Mouse (Mus musculus) heart, embryonic 13.5 days (tissue): ENCODE results near the gene Rrn3. TPM values are rescaled to one million over a fixed set of nuclear protein-coding genes. Genes with fewer than 3 reads are reported as not detected.
"Not testable (repeated sequence)": the region's sequence is repeated elsewhere in the genome, so short reads cannot be mapped to it uniquely, and the experiment has no call there.

Experiments
- ATAC-seq: fragments of 200-750 bp; cut with Nextera tagmentation; 2 replicates; pipeline ENCODE4 v1.8.0; 2017; ENCODE audit warnings: moderate TSS enrichment; ENCODE audit not compliant: insufficient number of reproducible peaks, low FRiP score, low TSS enrichment; ENCODE audit errors: extremely low read depth
- H3K27ac ChIP-seq: fragments of 300-500 bp; sonication (generic); replicated peaks from 2 replicates; pipeline ENCODE4 v1.5.1; 2015; ENCODE audit warnings: moderate library complexity, mild to moderate bottlenecking, inconsistent platforms
- H3K27me3 ChIP-seq: fragments of 300-500 bp; sonication (generic); replicated peaks from 2 replicates; pipeline ENCODE4 v1.6.1; 2015; ENCODE audit warnings: mild to moderate bottlenecking, inconsistent platforms
- H3K36me3 ChIP-seq: fragments of 300-500 bp; sonication (generic); 2 replicates; pipeline ENCODE4 v1.6.1; 2015; ENCODE audit warnings: mild to moderate bottlenecking, inconsistent platforms
- H3K4me1 ChIP-seq: fragments of 300-500 bp; sonication (generic); 2 replicates; pipeline ENCODE4 v1.6.1; 2015; ENCODE audit warnings: inconsistent platforms
- H3K4me2 ChIP-seq: fragments of 300-500 bp; sonication (generic); 2 replicates; pipeline ENCODE4 v1.6.1; 2015; ENCODE audit warnings: inconsistent platforms, mild to moderate bottlenecking, moderate library complexity
- H3K4me3 ChIP-seq: fragments of 300-500 bp; sonication (generic); 2 replicates; pipeline ENCODE4 v1.5.1; 2015; ENCODE audit warnings: moderate library complexity, mild to moderate bottlenecking, inconsistent platforms
- H3K9ac ChIP-seq: fragments of 300-500 bp; sonication (generic); 2 replicates; pipeline ENCODE4 v1.6.1; 2015; ENCODE audit warnings: inconsistent platforms, mild to moderate bottlenecking, moderate library complexity
- H3K9me3 ChIP-seq: fragments of 300-500 bp; sonication (generic); 2 replicates; pipeline ENCODE4 v1.6.1; 2016; ENCODE audit warnings: inconsistent platforms
- WGBS: fragments of 180-500 bp; shearing (Covaris S2); methylation state at CpG from one replicate; pipeline ENCODE4 v1.1.7; 2015; ENCODE audit warnings: mixed read lengths; 5-methylcytosine and 5-hydroxymethylcytosine counted together
- polyA plus RNA-seq: library from polyadenylated mRNA; unstranded; fragments of >200 nt; fragmentation: Nextera tagmentation; extraction: Ambion mirVana; gene quantifications from 2 replicates; pipeline ENCODE4 v1.2.1, GENCODE M21; 2015

Rrn3 gene
- polyA plus RNA-seq, 1 experiment from 2014 or later = 48.2 TPM

DNA sequence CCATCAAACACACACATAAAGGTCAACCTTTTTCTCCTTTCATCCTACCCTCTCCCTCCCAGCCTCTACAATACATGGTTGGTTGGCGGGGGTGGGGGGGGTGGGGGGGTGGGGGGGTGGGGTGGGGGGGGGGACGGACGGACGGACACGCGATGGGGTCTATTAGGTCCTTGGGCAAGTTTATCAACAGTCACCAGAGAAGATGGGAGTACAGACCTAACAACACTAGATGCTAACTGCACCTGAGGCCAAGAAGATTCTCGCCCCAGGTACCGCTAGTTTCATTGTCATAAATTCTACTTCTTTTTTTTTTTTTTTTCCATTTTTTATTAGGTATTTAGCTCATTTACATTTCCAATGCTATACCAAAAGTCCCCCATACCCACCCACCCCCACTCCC lies 26.5 kb upstream of the Rrn3 start:
- H3K9ac ChIP-seq = 0 out of 2 replicates have a peak overlapping the region, but pooled peaks have one; percentile 84
- no peak overlapping the region for H3K27ac ChIP-seq
- no peaks in the 10 kb centered on the region; the same call in 1 of the 2 replicates for H3K27me3 ChIP-seq
- H3K4me2 ChIP-seq = peak overlapping the region; percentile 99
- 64% methylated on average over 7 of the region's 8 CpGs for WGBS
- ATAC-seq = no peak
- peak overlapping the region; percentile 74 for H3K4me3 ChIP-seq
- H3K9me3 ChIP-seq = no peaks in the 10 kb centered on the region
- H3K36me3 ChIP-seq = no peaks in the 10 kb centered on the region
- H3K4me1 ChIP-seq = no peaks in the 10 kb centered on the region

DNA sequence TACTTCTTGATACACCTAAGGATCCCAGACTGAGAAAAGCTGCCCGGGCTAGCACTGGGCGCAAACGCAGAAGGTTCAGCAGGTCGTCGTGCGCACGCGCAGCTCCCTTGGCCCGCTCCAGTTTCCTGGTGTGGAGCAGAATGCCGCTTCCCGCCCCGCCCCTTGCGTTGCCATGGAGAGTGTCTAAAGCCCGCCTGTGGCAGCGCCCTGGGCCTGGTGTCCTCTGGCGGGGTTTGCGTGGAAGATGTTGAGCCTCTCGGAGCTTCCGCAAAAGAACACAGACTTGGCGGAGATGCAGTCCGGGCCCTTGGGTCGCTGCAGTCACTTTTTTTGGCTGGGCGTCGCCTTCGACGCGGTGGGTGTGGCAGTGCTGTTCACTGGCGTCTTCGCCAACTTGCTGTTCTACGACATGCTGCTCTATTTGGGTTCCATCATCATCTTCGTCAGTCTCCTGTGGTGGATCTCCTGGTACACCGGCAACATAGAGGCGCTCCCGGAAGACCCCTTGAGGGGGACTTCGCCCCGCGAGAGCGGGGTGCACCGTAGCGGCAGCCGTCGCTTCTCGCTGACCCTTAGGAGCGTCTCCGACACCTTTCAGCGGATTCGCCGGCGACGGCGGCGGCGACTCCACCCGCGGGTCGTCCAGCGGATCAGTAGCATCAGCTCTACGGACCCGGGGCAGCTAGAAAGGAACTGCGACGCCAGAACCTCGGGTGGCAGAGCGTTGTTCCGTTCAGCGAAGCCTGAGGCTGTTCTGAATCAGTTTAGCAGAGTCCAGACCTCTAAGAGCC lies 25.9 kb upstream of the Rrn3 start:
- H3K27ac ChIP-seq = no peak overlapping the region
- no peaks in the 10 kb centered on the region for H3K36me3 ChIP-seq
- ATAC-seq = peak; percentile 95
- peak overlapping the region; percentile 84 for H3K9ac ChIP-seq
- under 1% methylated on average over 65 of the region's 65 CpGs for WGBS
- no peaks in the 10 kb centered on the region for H3K4me1 ChIP-seq
- H3K4me2 ChIP-seq = peak overlapping the region; percentile 99
- H3K9me3 ChIP-seq = no peaks in the 10 kb centered on the region
- H3K4me3 ChIP-seq = peak overlapping the region; percentile 74
- H3K27me3 ChIP-seq = no peaks in the 10 kb centered on the region; the same call in 1 of the 2 replicates

DNA sequence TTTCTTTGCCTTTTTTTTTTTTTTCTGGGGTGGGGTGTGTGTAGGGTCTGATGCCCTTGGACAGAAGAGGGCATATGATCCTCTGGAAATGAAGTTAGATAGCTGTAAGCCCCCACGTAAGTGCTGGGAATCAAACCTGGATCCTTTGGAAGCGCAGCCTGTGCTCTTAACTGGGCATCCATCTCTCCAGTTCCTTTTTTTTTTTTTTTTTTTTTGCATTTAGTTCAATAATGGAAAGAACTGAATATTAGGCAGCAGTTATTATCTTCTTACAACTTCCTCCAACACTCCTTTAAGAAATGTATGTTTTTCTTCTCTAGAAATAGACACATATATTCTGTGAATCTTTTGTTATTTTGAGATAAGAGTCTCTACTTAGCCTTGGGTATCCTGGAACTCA lies 22.7 kb upstream of the Rrn3 start:
- Histone ChIP-seq H3K36me3 (no peaks in the 10 kb centered on the region), H3K27ac (no peak overlapping the region), H3K4me1 (no peaks in the 10 kb centered on the region), H3K27me3 (no peaks in the 10 kb centered on the region), H3K9ac (no peak overlapping the region), H3K4me3 (no peak overlapping the region), H3K9me3 (no peaks in the 10 kb centered on the region), H3K4me2 (no peak overlapping the region)
- ATAC-seq = no peak
- WGBS = 84% methylated on average over 2 of the region's 2 CpGs

DNA sequence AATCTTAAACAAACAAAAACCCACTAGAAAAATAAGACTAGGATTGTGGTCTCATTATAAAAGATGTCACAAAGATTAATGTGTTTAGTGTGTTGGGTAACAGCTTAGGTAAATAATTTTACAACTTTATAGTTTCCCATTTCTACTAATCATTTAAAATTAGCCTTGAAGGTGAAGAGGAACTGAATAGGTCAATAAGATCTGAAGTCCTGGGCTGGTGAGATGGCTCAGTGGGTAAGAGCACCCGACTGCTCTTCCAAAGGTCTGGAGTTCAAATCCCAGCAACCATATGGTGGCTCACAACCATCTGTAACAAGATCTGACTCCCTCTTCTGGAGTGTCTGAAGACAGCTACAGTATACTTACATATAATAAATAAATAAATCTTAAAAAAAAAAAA lies 17.7 kb upstream of the Rrn3 start:
- H3K27me3 ChIP-seq, ATAC-seq, H3K4me1 ChIP-seq, H3K9ac ChIP-seq, H3K36me3 ChIP-seq, H3K4me2 ChIP-seq, H3K4me3 ChIP-seq, H3K27ac ChIP-seq, H3K9me3 ChIP-seq: not testable (repeated sequence)
- WGBS = 94% methylated on average over 1 of the region's 1 CpGs

DNA sequence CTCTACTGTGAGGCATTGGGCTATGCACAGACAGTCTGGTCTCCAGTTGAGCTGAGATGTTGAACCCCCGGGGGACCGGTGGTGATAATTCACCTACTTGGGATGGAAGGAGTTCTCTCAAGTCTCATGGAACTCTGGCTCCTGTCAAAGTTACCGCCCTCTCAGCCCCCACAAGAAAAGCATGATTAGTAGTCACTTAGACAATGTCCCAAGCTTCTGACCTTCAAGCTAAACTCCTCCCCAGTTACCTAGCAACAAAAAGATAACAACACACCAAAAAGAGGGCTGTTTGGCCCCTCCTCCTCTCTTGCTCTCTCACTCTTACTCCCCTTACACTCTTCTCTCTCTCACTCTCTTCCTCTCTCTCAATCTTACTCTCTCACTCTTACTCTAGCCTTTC lies 16.0 kb upstream of the Rrn3 start:
- WGBS = 52% methylated on average over 3 of the region's 3 CpGs
- H3K4me2 ChIP-seq = no peak overlapping the region
- H3K4me3 ChIP-seq = no peak overlapping the region
- no peaks in the 10 kb centered on the region for H3K27me3 ChIP-seq
- H3K36me3 ChIP-seq = no peaks in the 10 kb centered on the region
- no peak for ATAC-seq
- no peak overlapping the region for H3K27ac ChIP-seq
- H3K9ac ChIP-seq = no peak overlapping the region
- H3K9me3 ChIP-seq = no peaks in the 10 kb centered on the region
- no peaks in the 10 kb centered on the region for H3K4me1 ChIP-seq

DNA sequence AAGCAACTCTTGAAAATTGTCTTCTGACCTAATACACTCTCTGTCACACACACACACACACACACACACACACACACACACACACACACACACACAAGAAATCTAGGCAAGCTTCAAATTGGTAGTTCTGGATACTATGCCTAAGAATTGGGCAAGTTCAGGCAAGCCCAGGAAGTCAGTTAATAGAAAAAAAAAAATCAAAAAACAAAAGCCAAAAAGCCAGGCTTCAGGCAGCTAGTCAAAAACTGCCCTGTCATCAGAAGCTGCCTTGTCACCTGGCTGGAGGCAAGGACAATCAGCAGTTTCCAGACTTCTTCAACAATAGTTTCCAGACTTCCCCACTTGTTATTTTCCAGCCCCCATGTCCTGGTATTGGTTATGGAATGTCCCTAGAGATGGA lies 14.1 kb upstream of the Rrn3 start:
- Histone ChIP-seq H3K27ac (no peak overlapping the region), H3K4me3 (no peak overlapping the region), H3K9me3 (no peaks in the 10 kb centered on the region), H3K4me1 (no peaks in the 10 kb centered on the region), H3K4me2 (no peak overlapping the region), H3K27me3 (no peaks in the 10 kb centered on the region), H3K9ac (no peak overlapping the region), H3K36me3 (no peaks in the 10 kb centered on the region)
- ATAC-seq = no peak

DNA sequence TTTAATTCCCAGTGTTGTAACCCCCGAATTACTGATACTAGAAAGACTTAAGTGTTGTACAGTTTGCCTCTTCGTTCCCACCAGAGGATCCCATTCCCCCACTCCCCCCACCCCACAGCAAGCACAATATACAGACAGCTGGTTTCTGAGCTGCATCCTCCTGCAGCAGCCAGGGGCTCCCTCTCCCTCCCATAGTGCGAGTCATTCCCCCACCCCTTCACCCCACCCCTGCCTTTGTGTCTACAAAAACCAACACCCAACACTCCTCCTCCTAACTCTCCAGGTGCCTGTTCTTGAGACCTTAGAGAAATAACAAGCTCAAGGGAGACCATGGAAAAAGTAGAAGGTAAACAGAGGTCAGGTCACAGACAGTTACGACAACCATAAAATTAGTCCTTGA lies 8.9 kb upstream of the Rrn3 start:
- not testable (repeated sequence) for H3K4me3 ChIP-seq, ATAC-seq, H3K4me2 ChIP-seq, H3K4me1 ChIP-seq, H3K9ac ChIP-seq, H3K36me3 ChIP-seq, H3K27me3 ChIP-seq, H3K27ac ChIP-seq, H3K9me3 ChIP-seq
- WGBS = 59% methylated on average over 4 of the region's 4 CpGs

DNA sequence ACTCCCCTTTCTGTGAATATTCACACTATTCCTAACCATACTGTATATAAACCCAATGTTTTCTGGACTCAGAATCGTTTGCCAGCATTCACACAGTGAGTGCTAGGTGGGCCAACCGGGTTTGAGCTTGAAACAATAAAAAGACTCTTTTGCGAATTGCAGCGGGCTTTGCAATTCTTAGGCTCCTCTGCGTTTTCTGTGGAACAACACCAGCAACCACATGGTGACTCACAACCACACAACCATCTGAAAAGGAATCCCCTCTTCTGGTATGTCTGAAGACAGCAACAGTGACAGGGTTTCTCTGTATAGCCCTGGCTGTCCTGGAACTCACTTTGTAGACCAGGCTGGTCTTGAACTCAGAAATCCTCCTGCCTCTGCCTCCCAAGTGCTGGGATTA lies 8.5 kb upstream of the Rrn3 start:
- not testable (repeated sequence) for ATAC-seq, H3K4me1 ChIP-seq, H3K4me3 ChIP-seq, H3K27ac ChIP-seq, H3K36me3 ChIP-seq, H3K9me3 ChIP-seq, H3K9ac ChIP-seq, H3K4me2 ChIP-seq, H3K27me3 ChIP-seq
- 80% methylated on average over 5 of the region's 5 CpGs for WGBS

DNA sequence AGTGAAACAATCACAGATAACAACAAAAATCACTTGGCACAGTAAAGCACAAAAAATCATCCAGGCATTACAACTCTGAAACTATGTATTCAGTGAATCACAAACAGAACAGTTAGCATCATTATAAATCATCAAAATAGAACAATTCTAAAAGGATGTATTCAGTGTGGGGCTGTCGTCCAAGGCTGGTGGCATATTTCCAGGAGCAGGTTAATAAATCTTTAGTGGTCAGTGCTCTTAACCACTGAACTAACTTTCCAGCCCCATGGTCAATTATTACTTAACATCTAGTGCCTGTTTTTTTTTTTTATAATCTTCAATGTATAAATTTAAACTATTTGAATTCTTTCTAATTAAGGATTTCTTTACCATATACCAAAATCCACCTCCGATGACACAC lies 6.5 kb upstream of the Rrn3 start:
- H3K27ac ChIP-seq, H3K4me1 ChIP-seq, H3K9me3 ChIP-seq, H3K4me3 ChIP-seq, H3K4me2 ChIP-seq, H3K27me3 ChIP-seq, ATAC-seq, H3K36me3 ChIP-seq, H3K9ac ChIP-seq: not testable (repeated sequence)
- WGBS = 78% methylated on average over 2 of the region's 2 CpGs

DNA sequence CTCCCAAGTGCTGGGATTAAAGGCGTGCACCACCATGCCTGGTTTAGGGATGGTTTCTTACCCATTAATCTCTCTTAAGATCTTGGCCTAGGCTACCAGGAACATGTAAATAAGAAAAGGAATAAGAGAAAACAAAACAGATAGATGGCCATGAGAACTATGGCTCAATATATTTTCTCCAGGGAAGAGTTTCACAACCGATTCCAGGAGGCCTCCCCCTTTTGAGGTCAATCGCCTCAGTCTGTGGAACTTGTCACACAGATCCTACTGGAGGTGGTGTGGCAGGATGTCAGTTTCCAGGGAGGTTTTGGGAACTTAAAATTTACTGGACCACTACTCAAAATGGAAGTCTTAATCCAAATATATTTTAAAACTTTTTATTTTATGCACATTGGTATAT lies 5.9 kb upstream of the Rrn3 start:
- WGBS = 77% methylated on average over 3 of the region's 3 CpGs
- H3K4me2 ChIP-seq, H3K4me1 ChIP-seq, H3K9ac ChIP-seq, H3K36me3 ChIP-seq, H3K9me3 ChIP-seq, H3K4me3 ChIP-seq, H3K27me3 ChIP-seq, ATAC-seq, H3K27ac ChIP-seq: not testable (repeated sequence)

DNA sequence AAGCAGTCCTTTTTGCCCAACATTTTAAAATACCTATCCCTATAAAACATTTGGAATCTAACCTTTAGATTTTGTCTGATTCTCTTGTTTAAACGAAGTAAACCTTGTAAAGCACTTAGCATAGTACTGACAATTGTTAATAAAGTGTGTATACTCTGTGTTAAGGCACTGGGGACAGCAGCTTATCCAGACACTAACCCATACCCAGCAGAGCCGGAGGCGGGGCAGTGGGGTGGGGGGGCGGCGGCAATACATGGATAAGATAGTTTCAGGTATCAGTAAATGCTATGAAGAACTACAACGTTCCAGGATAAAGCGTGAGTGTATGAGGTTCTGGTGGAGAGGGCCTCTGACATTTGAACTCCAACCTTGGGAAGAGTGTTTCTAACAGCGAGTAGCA lies 708 bp downstream of the Rrn3 start:
- H3K9ac ChIP-seq = peak overlapping the region; percentile 96
- H3K9me3 ChIP-seq = peaks cover 9% of the 10 kb centered on the region; the same call in 1 of the 2 replicates
- H3K27ac ChIP-seq = peak overlapping the region; percentile 84; the same call in 1 of the 2 replicates
- WGBS = 28% methylated on average over 8 of the region's 8 CpGs
- H3K4me1 ChIP-seq = peaks cover 17% of the 10 kb centered on the region
- no peaks in the 10 kb centered on the region for H3K27me3 ChIP-seq
- no peak for ATAC-seq
- H3K36me3 ChIP-seq = peaks cover 47% of the 10 kb centered on the region
- H3K4me3 ChIP-seq = peak overlapping the region; percentile 91
- peak overlapping the region; percentile 73 for H3K4me2 ChIP-seq

DNA sequence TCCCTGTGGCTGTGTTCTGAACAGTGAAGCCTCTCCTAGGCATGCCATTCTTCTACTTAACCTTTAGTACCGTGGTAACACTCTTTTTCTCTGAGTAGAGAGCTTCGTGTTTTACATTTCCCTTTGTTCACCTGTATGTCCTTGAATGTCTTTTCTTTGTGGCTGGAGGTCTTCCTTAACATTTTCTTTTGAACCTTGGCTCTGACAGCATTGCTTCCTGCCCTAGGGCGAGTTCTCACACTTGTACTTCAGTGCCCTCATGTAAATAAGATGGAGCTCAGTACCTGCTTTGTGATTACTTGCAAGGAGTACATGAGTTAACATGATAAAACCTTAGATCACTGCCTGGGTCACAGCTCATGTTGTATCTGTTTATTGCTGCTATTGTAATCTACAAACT lies 5.4 kb downstream of the Rrn3 start:
- Histone ChIP-seq H3K4me3 (no peak overlapping the region), H3K27me3 (no peaks in the 10 kb centered on the region), H3K27ac (no peak overlapping the region), H3K9ac (no peak overlapping the region), H3K4me2 (no peak overlapping the region), H3K36me3 (peaks cover 82% of the 10 kb centered on the region), H3K4me1 (peaks cover 11% of the 10 kb centered on the region), H3K9me3 (no peaks in the 10 kb centered on the region)
- WGBS = 87% methylated on average over 3 of the region's 3 CpGs
- ATAC-seq = no peak
